ENCODE assay signal across 17 mouse cellular contexts in the genomic region with DNA sequence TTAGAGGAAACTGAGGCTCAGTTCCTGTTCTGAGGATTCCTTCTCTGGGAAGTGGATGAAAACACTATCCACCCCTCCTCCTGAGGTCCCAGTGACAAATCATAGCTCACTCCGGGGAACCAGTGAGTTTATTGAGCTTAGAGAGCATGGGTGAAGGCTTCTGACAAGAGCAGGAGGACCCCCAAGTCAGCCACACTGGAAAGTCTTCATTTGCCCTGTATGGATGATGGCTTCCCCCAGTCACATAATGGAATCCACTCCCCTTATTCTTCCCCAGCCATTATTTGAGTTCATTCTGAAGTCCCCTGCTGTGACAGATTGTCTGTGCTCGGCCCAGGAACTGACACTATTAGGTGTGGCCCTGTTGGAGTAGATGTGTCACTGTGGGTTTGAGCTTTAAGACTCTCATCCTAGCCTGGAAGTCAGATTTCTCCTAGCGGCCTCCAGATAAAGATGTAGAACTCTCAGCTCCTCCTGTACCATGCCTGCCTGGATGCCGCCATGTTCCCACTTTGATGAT.
"Had no signal": no experiment of that assay in that cellular context is flagged by ENCODE, and none has a peak within 500 bp of the region (broad histone marks: within the 10 kb centered on the region; RNA-seq: fewer than 3 reads in every experiment).

No protein-coding gene starts in this region.

- H3K27me3 ChIP-seq: neural tube, embryonic 13.5 days; neural tube, embryonic 15.5 days had no signal

- H3K9ac ChIP-seq: lung, embryonic 14.5 days; midbrain, embryonic 12.5 days; neural tube, embryonic 13.5 days; neural tube, embryonic 15.5 days had no signal

- DNase-seq: lung, embryonic 14.5 days; lung, postnatal 10 days; midbrain, embryonic 14.5 days; retina, postnatal 1 day; right cerebral cortex, adult 18-20 months; right cerebral cortex, postnatal 25 days; right cerebral cortex, postnatal 4 days; spleen, adult 18-20 months; thymus, adult 18-20 months; thymus, postnatal 14 days; thymus, postnatal 36 days had no signal

- H3K9me3 ChIP-seq: midbrain, embryonic 10.5 days; midbrain, embryonic 12.5 days; neural tube, embryonic 13.5 days; neural tube, embryonic 15.5 days had no signal

- H3K4me3 ChIP-seq: midbrain, embryonic 10.5 days; midbrain, embryonic 12.5 days; myocyte; neural tube, embryonic 13.5 days; neural tube, embryonic 15.5 days had no signal

- ATAC-seq: midbrain, embryonic 16.5 days had no signal

- H3K27ac ChIP-seq: midbrain, embryonic 10.5 days; midbrain, embryonic 12.5 days; neural tube, embryonic 13.5 days; neural tube, embryonic 15.5 days had no signal

- H3K36me3 ChIP-seq: midbrain, embryonic 10.5 days; midbrain, embryonic 12.5 days; neural tube, embryonic 13.5 days; neural tube, embryonic 15.5 days had no signal

- H3K4me2 ChIP-seq: lung, embryonic 14.5 days; midbrain, embryonic 12.5 days; neural tube, embryonic 13.5 days; neural tube, embryonic 15.5 days had no signal
